Mouse (Mus musculus): ENCODE measurements at regions not wholly inside any gene's neighbourhood (a gene's known extent, or its start where the extent isn't known, plus 50 kb on each side); places are given as distances from the start of the nearest gene placed in this dataset.

DNA sequence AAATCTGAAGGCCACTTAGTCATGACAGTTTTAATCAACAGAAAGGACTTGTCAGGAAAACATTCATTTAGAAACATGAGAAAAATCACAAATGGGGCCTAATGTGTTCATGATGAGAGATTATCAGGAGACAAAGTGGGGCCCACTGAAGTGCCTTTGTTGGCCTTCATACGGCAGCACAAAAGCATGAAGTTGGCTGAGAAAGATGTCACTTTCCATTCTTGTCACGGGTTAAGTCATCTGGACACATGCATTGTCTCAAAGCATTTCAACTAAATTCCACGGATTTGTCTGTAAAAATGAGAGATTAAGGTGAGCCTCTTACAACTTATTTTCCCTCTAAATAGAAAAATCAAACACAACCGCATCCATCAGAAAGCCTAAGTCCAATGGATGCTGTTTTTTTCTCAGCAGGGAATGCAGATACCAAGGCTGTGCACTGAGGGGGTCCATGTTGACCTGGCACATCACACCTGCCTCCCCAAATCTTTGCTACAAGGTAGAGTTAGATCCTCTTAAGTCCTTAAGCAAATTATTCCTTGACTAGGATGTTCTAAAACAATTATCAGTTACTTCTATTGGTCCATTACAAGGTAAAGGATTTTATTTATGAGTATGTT lies 1679.2 kb downstream of the 4930444P10Rik start:
- TF ChIP-seq CTCF (IDR thresholded peaks at IDR 0.05; ENCODE audit: low read depth) (no peak), EP300 (IDR thresholded peaks at IDR 0.05; ENCODE audit: low read depth) (no peak)
